Mouse (Mus musculus) embryonic facial prominence, embryonic 11.5 days (tissue): Measurements from ENCODE around the gene Col25a1. TPM values are rescaled to one million over a fixed set of nuclear protein-coding genes. Genes with fewer than 3 reads are reported as not detected.

Experiments used
- ATAC-seq: fragments of 200-750 bp; cut with Nextera tagmentation; replicated peaks from 2 replicates; pipeline ENCODE4 v1.8.0; 2017; ENCODE audit warnings: low read depth; ENCODE audit not compliant: insufficient number of reproducible peaks, low FRiP score, low TSS enrichment
- DNase-seq: peaks from one replicate; pipeline ENCODE4 v3.0.0-alpha.2; 2015; ENCODE audit warnings: low spot score
- H3K27ac ChIP-seq: fragments of 300-500 bp; sonication (generic); replicated peaks from 2 replicates; pipeline ENCODE4 v1.5.1; 2014; ENCODE audit warnings: mild to moderate bottlenecking, low read depth, low read length, control low read depth
- H3K27me3 ChIP-seq: fragments of 300-500 bp; sonication (generic); 2 replicates; pipeline ENCODE4 v1.6.1; 2014; ENCODE audit warnings: mild to moderate bottlenecking, low read length, moderate library complexity, mixed read lengths; ENCODE audit not compliant: control insufficient read depth, insufficient read depth
- H3K36me3 ChIP-seq: fragments of 300-500 bp; sonication (generic); replicated peaks from 2 replicates; pipeline ENCODE4 v1.6.1; 2014; ENCODE audit warnings: low read depth, mild to moderate bottlenecking, low read length, moderate library complexity, mixed read lengths; ENCODE audit not compliant: control insufficient read depth, insufficient read depth
- H3K4me1 ChIP-seq: fragments of 300-500 bp; sonication (generic); 2 replicates; pipeline ENCODE4 v1.6.1; 2014; ENCODE audit warnings: low read length, mixed read lengths; ENCODE audit not compliant: control insufficient read depth, insufficient read depth
- H3K4me2 ChIP-seq: fragments of 300-500 bp; sonication (generic); 2 replicates; pipeline ENCODE4 v1.6.1; 2014; ENCODE audit warnings: low read depth, mild to moderate bottlenecking, control low read depth, low read length, moderate library complexity
- H3K4me3 ChIP-seq: fragments of 300-500 bp; sonication (generic); 2 replicates; pipeline ENCODE4 v1.5.1; 2014; ENCODE audit warnings: low read depth, low read length, control low read depth
- H3K9ac ChIP-seq: fragments of 300-500 bp; sonication (generic); replicated peaks from 2 replicates; pipeline ENCODE4 v1.6.1; 2014; ENCODE audit warnings: mild to moderate bottlenecking, control low read depth, low read length
- H3K9me3 ChIP-seq: fragments of 300-500 bp; sonication (generic); replicated peaks from 2 replicates; pipeline ENCODE4 v1.6.1; 2016; ENCODE audit warnings: mild to moderate bottlenecking, low read length, inconsistent platforms, mixed read lengths; ENCODE audit not compliant: control insufficient read depth
- WGBS: fragments of 180-500 bp; shearing (Covaris S2); extraction: QIAGEN DNeasy Blood & Tissue Kit; methylation state at CpG from one replicate; pipeline ENCODE4 v1.1.7; 2014; 5-methylcytosine and 5-hydroxymethylcytosine counted together
- polyA plus RNA-seq: library from polyadenylated mRNA; unstranded; fragments of >200 nt; fragmentation: Nextera tagmentation; extraction: Ambion mirVana; gene quantifications from 2 replicates; pipeline ENCODE4 v1.2.1, GENCODE M21; 2014

The Col25a1 gene
- polyA plus RNA-seq, 1 experiment from 2014 or later: 11.1 TPM

DNA sequence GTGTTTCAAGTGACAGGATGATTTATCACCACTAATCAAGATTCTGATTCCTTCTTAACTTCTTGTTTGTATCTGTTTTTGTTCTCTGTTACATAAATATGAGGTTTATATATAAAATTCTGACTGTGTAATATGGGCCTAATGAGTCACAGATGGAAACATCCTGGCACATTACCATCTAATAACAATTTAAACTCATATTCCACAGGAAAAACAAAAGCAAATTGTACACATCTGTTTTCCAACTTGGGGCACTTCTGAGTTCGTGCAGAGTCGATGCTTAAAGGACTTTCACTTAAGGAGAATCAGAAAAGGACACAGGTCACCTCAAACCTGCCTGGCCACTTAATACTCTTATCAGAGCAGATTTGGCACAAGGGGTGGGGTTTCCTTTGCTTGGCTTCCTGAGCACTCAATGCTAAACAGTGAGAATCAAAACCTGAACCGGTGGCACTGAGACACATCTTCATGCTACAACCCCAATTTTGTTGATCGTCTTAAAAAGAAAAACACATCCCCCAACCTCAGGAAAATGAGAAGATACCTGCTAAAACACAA is 342.0 kb downstream of the Col25a1 start:
- H3K27me3 ChIP-seq: no peaks in the 10 kb centered on the region
- H3K4me2 ChIP-seq: no peak overlapping the region
- H3K4me1 ChIP-seq: no peaks in the 10 kb centered on the region
- H3K36me3 ChIP-seq: no peaks in the 10 kb centered on the region
- no peak overlapping the region for H3K27ac ChIP-seq
- no peaks in the 10 kb centered on the region for H3K9me3 ChIP-seq
- H3K9ac ChIP-seq: no peak overlapping the region
- WGBS: 42% methylated on average over 4 of the region's 4 CpGs
- ATAC-seq: no peak
- H3K4me3 ChIP-seq: no peak overlapping the region
- peak; percentile 53 for DNase-seq

DNA sequence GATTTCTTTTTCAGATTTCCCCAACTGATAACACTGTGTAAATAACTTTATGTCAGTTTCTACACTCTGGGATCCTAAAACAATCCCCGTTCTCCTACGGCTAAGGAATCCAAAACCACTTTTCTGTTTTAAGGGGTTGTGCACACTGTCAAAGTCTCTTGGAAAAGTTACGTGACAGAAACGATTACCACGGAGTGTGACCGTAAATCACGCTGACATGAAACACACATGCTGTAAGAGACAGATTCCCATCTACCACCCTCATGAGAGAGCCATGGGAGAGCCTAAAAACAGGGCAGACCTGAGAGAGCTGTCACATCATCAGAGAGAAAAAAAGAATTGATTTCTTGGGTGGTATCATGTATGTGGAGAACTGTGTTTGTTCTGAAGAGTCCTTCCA is 342.7 kb downstream of the Col25a1 start:
- no peak for ATAC-seq
- Histone ChIP-seq H3K9ac (no peak overlapping the region), H3K4me1 (no peaks in the 10 kb centered on the region), H3K9me3 (no peaks in the 10 kb centered on the region), H3K27me3 (no peaks in the 10 kb centered on the region), H3K4me2 (no peak overlapping the region), H3K36me3 (no peaks in the 10 kb centered on the region), H3K4me3 (no peak overlapping the region), H3K27ac (no peak overlapping the region)
- DNase-seq: peak; percentile 23
- 70% methylated on average over 7 of the region's 7 CpGs for WGBS

DNA sequence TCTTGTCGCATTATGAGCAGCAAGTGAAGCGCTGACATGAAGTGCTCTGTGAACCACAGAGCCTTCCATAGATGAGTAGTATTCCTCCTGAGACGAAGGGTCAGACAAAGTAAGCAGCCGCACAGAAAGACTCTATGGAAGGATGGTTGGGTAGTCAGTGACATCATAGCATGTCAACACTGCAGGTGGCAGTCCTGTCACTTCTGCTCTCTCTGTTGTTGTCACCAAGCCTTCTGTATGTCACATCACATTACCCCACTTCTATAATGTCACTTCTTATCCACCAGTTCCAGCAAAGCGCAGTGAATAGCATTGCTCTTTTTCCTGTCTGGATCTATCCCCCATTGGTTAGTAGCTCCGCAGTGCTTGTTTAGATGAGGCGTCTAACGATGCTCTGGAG is 351.2 kb downstream of the Col25a1 start:
- no peaks in the 10 kb centered on the region for H3K36me3 ChIP-seq
- ATAC-seq: no peak

DNA sequence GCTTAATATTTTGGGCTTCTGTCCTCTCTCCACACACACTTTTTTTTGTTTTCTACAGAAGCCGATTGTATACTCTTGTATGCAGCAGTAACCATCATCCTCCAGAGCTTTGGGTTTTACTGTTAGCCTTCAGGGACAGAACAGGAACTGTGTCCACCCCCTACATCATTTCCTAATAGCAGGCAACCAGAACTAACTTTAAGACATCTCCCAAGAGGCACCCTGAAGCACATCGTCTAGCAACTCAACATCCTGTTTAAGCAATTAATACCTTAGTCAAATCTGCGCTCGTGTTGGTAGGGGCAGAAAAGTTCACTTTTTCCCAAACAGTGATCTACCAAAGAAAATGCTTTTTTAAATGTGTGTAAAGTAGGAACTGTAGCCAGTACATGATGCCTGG is 357.5 kb downstream of the Col25a1 start:
- Histone ChIP-seq H3K27me3 (no peaks in the 10 kb centered on the region), H3K36me3 (no peaks in the 10 kb centered on the region), H3K9ac (no peak overlapping the region), H3K4me1 (no peaks in the 10 kb centered on the region), H3K9me3 (no peaks in the 10 kb centered on the region), H3K27ac (no peak overlapping the region), H3K4me3 (no peak overlapping the region), H3K4me2 (no peak overlapping the region)
- WGBS: 59% methylated on average over 4 of the region's 4 CpGs
- no peak for DNase-seq
- no peak for ATAC-seq

More for the DNA sequence above, 351.2 kb downstream of the Col25a1 start:
- H3K27ac ChIP-seq: no peak overlapping the region
- no peaks in the 10 kb centered on the region for H3K27me3 ChIP-seq
- no peak overlapping the region for H3K4me2 ChIP-seq
- no peak overlapping the region for H3K9ac ChIP-seq
- H3K4me3 ChIP-seq: no peak overlapping the region
- no peaks in the 10 kb centered on the region for H3K4me1 ChIP-seq
- no peaks in the 10 kb centered on the region for H3K9me3 ChIP-seq
- 91% methylated on average over 8 of the region's 8 CpGs for WGBS
- no peak for DNase-seq

DNA sequence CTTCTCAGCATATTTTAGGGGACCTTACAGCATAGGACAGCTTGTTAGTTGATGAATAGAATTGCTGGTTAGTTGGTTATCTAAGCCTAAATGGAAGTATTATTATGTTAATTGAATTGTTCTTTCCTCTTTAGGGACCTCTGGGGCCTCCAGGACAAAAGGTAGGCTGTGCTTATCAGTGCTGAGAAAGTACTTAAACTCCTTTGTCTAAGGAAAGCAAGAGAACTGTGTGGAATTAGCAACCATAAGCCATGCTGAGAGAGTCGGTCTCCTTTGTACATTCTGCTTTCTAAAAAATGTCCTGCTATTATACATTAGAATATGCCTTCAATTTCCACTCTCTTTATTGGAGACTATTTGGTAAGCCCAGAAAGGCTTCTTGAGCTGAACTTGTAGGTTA is 362.9 kb downstream of the Col25a1 start:
- ATAC-seq (no peak), DNase-seq (no peak)
- WGBS: 48% methylated on average over 1 of the region's 1 CpGs
- Histone ChIP-seq H3K4me1 (no peaks in the 10 kb centered on the region), H3K9ac (no peak overlapping the region), H3K36me3 (no peaks in the 10 kb centered on the region), H3K4me3 (no peak overlapping the region), H3K9me3 (no peaks in the 10 kb centered on the region), H3K27me3 (no peaks in the 10 kb centered on the region), H3K27ac (no peak overlapping the region), H3K4me2 (no peak overlapping the region)

DNA sequence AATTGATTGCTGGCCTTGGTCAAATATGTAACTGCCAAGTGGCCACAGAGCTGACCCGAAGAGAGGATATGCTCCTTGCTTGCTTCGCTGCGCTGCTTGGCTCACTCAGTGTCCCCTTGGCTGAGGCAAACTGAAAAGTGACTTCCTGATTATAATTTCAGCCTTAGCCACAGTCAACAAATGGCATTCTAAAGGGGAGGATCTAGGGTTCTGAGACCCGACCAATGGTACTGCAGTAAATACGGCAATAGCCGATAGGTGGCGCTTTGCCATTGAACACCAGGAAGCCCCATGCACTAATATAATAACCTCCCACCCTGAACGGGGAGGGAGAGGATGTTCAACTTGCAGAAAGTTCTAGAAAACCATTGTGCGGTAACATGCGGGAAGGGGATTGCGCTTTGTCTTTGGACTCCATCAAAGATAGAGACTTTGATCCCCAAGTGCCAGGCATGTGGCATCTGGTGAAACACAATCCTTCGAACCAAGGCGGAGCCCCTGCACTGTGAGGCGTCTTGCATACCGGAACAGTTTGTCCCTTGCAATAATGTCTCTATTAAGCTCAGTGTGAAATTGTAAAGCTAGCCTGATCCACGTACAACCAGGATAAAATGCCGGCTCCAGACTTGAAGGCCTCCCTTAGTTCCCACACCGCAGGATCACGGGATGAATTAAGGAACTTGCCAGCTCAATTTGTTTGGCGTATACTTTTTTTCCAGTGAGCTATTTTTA is 363.5 kb downstream of the Col25a1 start:
- ATAC-seq (0 out of 2 replicates have a peak, but pooled peaks have one; percentile 52), DNase-seq (peak; percentile 60)
- WGBS: 68% methylated on average over 20 of the region's 20 CpGs
- no peak overlapping the region for H3K4me3 ChIP-seq
- no peaks in the 10 kb centered on the region for H3K27me3 ChIP-seq
- no peak overlapping the region for H3K4me2 ChIP-seq
- no peaks in the 10 kb centered on the region for H3K9me3 ChIP-seq
- H3K36me3 ChIP-seq: no peaks in the 10 kb centered on the region
- no peak overlapping the region for H3K9ac ChIP-seq
- H3K4me1 ChIP-seq: no peaks in the 10 kb centered on the region
- no peak overlapping the region for H3K27ac ChIP-seq

DNA sequence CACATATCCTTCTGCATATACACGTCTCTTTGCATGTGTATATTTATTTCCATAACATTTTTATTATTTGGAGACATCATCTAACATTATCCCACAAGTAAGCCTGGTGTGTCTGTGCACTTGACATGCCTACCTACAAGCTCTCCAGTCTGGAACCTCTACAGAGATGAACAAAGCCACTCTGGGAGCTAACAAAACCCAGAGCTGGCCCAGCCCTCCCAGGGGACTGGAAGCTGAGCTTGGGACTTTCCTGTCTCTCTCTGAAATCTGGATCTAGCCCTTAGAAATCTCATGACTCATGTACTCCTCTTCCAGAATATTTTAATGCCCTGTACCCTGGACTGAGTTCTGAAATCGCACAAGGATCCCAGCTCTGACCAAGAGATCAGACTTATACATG is 365.7 kb downstream of the Col25a1 start:
- no peaks in the 10 kb centered on the region for H3K36me3 ChIP-seq
- H3K4me2 ChIP-seq: no peak overlapping the region
- no peaks in the 10 kb centered on the region for H3K4me1 ChIP-seq
- DNase-seq (no peak), ATAC-seq (no peak)
- no peaks in the 10 kb centered on the region for H3K9me3 ChIP-seq
- H3K27me3 ChIP-seq: no peaks in the 10 kb centered on the region
- H3K4me3 ChIP-seq: no peak overlapping the region
- no peak overlapping the region for H3K9ac ChIP-seq
- 88% methylated on average over 2 of the region's 2 CpGs for WGBS
- no peak overlapping the region for H3K27ac ChIP-seq

DNA sequence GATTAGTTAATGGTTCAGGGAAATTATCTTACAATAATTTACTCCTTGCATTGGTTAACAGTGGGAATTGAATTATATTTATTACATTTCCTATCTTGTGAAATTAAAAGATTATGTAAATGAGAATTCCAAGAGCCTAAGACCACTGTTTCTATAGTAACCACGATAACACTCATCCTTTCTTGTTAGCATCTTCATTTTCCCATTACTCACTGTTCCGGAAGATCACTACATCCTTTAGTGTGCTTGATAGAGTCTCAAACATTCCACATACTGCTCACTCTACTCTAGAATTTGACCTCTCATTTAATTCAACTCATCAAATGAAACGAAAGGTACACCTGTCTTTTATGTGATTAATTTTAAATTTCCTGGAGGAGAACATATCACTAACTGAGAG is 370.4 kb downstream of the Col25a1 start:
- Histone ChIP-seq H3K36me3 (no peaks in the 10 kb centered on the region), H3K9me3 (no peaks in the 10 kb centered on the region), H3K4me3 (no peak overlapping the region), H3K4me1 (no peaks in the 10 kb centered on the region), H3K27me3 (no peaks in the 10 kb centered on the region), H3K4me2 (no peak overlapping the region), H3K27ac (no peak overlapping the region), H3K9ac (no peak overlapping the region)
- WGBS: 87% methylated on average over 3 of the region's 3 CpGs
- no peak for DNase-seq
- no peak for ATAC-seq
